Mouse (Mus musculus): Measurements from ENCODE around the gene Id3.

- TF ChIP-seq CTCF (IDR thresholded peaks at IDR 0.05; ENCODE audit: control insufficient read depth, insufficient read depth, insufficient read length) (peak; percentile 10), MAX (IDR thresholded peaks at IDR 0.05) (no peak), USF1 (IDR thresholded peaks at IDR 0.05; ENCODE audit: low read depth) (no peak), MYOG (IDR thresholded peaks at IDR 0.05; ENCODE audit: control insufficient read depth, extremely low read depth, insufficient read length) (no peak), MYOD1 (IDR thresholded peaks at IDR 0.05; ENCODE audit: control insufficient read depth, insufficient read length, low read depth) (no peak), CEBPB (IDR thresholded peaks at IDR 0.05; ENCODE audit: low read depth) (no peak), FOSL1 (IDR thresholded peaks at IDR 0.05; ENCODE audit: insufficient read depth, low read length, poor library complexity, severe bottlenecking) (no peak)
These were observed 7.2 kb upstream of the Id3 start for GRCm38 (mm10) chr4:136135874-136136728.
